Mouse (Mus musculus) lung, postnatal 36 days (tissue): ENCODE measurements around the gene 1600002K03Rik.
A peak's percentile ranks its signal among the peaks of the same experiment; 100 is the strongest.
"Not testable (repeated sequence)": the region's sequence is repeated elsewhere in the genome, so short reads cannot be mapped to it uniquely, and the experiment has no call there.

Experiments
- DNase-seq: peaks from one replicate; pipeline ENCODE4 v3.0.0; 2022; ENCODE audit warnings: mixed read lengths

1600002K03Rik gene

DNA sequence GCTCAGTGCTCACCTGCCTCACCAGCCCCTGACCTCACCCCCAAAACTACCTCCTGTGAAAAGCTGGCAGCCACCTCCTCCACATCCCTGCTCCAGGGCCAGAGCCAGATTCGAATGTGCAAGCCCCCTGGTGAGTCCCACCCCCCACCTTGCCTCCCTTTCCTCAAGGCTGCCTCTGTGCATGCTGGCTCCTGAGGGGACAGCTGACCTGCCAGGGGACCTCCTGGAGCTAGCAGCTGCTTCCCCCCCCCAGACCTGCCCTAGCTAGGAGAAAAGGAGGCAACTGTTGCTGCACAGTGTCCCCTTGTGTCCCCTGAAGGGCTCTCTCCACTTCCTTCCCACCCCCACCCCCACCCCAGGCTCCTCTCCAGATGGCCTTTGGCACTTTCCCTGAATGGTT lies 17.5 kb upstream of the 1600002K03Rik start:
- DNase-seq = no peak

GRCm38 (mm10) chr10:80156002-80156751 lies 16.6 kb upstream of the 1600002K03Rik start:
- DNase-seq = no peak

GRCm38 (mm10) chr10:80156752-80157053 lies 16.0 kb upstream of the 1600002K03Rik start:
- DNase-seq = peak; percentile 76

DNA sequence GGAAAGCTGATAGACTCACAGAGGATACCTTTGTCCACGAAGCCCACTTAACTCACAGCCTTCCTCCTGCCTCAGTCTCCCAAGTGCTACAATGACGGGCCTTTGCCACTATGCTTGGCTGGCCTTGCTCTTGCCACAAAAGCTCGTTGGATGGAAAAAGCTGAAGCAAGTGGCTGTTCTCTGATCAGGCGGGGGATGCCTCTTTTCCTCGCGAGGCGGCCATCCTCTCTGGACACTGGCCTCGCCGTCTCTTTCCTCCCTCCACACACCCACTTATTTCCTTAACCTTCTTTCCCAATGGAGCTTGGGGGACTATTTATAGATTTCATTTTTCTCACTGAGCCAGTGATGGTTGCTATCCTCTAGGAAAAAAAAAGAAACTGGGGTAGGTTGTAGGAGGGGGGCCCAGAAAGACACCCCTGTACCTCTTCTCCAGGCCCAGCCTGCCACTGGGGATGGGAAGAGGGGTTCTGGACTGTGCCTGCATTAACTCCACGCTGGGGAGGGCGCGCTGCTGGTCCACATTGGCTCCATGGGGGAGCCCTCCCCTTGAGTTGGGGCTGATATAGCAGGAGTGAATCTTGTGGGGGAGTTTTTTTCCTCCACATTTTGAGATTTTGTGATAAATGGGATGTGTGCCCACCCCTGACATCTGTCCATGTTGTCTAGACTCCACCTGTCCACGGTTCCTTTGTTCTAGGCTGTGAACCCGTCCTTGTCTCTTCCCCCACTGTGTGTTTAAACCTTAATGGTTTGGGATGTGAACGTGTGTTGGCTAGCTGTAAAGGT lies 15.4 kb upstream of the 1600002K03Rik start:
- no peak for DNase-seq

DNA sequence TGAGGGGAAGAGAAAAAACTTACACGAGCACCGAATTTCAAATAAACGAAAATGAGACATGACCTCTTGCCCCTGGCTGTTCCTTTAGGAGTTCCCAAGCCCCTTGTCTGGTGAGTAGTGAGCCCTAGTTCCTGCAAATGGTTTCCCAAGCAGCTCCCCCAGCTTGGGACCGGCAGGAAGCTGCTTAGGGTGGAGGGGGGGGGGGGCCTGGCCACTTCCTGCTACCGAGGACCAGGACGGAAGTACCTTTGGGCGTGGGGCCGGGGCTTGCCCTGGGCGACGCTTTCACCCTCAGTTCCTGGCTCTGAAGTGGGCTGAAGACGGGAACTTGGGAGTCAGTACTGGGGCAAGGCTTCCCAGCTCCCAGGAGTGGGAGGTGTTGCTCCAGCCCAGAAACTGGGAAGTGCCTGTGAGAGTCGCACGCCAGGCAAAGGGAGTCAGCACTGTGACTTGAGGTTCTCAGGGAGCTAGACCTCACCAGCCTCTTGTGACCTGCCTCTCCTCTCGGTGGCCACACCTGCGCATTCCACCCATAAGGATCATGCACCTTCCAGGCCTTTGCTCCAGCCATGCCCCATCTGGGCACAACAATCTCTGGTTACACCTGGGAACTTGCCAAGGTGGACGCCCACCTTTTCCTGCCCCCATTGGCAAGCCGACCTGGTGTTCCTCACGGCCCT lies 14.3 kb upstream of the 1600002K03Rik start:
- peak; percentile 90 for DNase-seq

DNA sequence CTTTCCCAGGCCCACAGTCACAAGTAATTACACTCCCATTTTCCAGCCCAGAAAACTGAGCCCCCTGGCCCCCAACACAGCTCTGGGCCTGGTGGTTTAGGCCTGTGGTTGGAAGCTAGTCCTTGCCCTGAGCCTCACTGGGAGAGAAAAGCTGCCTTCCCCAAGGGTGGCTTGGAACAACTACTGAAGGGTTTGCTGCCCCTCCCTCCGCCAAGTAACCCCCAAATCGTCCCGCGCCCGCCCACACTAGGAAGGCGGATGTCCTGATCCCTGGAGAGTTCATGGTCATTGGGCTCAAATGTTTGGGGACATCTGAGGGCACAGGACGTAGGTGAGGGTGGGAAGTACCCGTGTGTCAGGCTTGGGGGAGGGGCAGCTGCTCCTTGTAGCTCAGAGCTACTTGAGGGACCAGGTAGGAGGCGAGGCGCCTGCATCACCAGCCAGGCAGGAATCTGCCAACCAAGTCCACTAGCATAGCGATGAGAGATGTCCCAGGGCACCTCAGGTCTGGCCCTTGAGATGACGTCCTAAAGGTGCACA lies 13.7 kb upstream of the 1600002K03Rik start:
- peak; percentile 79 for DNase-seq

DNA sequence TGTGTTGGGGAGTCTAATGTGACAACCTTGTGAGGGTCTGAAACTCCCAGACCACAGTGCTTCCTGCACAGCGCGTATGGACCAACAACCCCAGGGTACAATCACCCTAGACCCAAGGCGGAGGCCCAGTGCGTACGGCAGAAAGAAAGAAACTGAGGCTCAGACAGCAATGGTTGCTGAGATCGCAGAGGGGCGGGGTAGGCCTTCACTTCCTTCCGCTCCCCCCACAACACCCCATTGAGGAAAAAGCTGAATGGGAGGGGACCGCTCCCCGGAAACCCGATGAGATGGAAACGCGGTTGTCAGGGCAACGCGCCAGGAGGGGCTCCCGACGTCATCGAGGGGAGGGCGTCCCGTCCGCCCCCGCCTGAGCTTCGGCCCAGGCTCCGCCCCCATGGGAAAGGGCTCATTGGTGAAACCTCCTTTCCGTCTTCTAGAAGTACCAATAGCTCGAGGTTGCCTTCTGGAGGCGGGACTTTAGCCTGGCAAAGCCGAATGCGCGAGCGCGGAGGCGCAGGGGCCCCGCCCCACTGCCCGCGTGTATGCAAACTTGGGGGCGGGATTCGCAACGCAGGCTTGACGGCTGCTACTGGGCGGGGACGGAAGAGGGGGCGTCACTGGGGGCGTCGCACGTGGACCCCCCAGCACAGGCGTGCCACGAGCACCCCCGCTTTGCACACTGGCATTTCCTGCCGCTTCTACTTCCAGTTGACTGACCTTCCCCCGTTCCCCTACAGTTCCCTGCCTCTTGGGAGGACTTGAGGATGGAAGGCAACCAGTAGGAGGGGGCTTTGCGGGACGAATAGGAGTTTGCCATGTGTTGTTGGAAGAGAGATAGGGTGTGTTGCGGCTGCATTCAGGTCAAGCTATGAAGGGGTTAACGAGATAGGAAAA lies 12.9 kb upstream of the 1600002K03Rik start:
- peak; percentile 99 for DNase-seq

GRCm38 (mm10) chr10:80160455-80161371 lies 12.0 kb upstream of the 1600002K03Rik start:
- DNase-seq = peak; percentile 92

DNA sequence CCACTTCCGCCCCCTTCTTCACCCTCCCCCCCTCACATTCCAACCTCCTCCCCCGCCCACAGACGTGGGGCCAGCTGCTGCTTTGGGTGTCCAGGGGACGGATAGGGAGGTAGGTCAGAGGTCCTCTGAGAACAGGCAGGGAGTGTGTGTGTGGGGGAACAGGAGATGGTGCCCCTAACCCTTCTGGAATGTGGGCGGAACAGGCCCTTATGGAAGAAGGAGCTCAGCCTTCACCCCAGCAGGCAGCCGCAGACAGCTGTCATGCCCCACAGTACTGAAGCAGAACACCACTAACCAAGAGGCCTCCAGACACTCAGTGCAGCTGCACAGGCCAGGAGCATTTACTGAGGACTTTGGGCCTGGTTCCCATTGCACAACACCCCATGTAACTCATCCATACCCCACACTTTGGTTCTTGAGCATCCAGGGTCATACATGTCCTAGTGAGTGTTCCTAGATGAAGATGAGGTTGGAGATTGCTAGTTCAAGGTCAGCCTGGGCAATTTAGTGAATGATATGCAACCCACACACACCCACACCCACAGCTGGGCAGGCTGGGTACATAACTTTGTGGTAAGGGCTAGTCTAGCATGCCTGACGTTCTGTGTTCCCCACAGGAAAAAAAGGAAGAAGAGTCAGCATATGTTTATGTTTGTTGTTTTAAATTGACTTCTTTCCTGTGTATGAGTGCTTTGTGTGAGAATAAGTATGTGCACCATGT lies 11.1 kb upstream of the 1600002K03Rik start:
- peak; percentile 64 for DNase-seq

DNA sequence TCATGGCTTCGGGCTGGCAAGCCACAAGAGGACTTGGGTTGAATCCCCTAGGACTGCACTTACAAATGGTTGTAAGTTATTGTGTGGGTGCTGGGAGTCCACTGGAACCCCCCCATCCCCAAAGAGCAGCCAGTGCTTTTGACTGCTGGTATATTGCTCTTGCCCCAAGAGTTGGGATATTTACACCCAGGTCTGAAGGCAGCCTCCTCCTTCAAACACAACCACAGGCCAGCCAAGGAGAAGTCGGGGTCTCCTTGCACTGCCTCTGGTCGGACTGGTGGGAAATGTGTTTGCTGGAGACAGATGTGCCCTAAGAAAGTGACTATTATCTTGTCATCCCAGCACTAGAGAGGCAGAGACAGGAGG lies 10.5 kb upstream of the 1600002K03Rik start:
- DNase-seq = no peak

- DNase-seq = no peak
These were observed 9.9 kb upstream of the 1600002K03Rik start for GRCm38 (mm10) chr10:80162716-80163299.

- DNase-seq = peak; percentile 37
These were observed 9.0 kb upstream of the 1600002K03Rik start for GRCm38 (mm10) chr10:80163721-80164120.

- no peak for DNase-seq
These were observed 8.4 kb upstream of the 1600002K03Rik start for GRCm38 (mm10) chr10:80164161-80164997.

DNA sequence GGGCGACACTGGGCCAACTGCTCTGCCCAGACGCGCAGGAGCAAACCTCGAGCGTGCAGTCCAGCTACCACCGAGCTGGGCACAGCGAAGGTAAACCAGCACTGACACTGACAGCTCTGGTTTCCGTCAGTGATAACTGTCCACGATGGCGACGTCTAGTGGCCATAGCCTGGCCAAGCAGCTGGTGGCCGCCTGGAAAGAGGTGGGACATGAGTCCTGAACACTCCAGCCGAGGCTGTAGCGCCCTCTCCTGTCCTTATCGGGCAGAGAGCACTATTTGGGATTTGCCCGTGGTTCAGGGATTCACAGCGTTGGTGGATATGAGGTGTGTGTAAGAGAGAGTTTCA lies 7.8 kb upstream of the 1600002K03Rik start:
- DNase-seq = peak; percentile 99

- DNase-seq = no peak
These were observed 7.2 kb upstream of the 1600002K03Rik start, which contains the start of gene Cirbp for GRCm38 (mm10) chr10:80165392-80166128. TSS of gene Cirbp (plus strand) at chr10:80165985.

DNA sequence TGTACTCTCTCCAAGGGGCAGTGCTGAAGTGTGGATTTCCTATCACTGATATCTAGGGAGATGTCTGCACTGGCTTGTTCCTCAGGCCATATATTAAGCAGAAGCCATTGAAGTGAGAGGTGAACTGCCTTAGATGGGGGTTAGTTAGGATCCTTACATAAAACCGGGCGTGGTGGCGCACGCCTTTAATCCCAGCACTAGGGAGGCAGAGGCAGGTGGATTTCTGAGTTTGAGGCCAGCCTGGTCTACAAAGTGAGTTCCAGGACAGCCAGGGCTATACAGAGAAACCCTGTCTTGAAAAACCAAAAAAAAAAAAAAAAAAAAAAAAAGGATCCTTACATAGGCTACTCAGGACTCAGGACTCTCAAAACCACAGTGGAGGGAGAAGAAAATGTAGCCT lies 6.6 kb upstream of the 1600002K03Rik start:
- DNase-seq = not testable (repeated sequence)

GRCm38 (mm10) chr10:80167460-80168037 lies 5.2 kb upstream of the 1600002K03Rik start:
- peak; percentile 99 for DNase-seq

DNA sequence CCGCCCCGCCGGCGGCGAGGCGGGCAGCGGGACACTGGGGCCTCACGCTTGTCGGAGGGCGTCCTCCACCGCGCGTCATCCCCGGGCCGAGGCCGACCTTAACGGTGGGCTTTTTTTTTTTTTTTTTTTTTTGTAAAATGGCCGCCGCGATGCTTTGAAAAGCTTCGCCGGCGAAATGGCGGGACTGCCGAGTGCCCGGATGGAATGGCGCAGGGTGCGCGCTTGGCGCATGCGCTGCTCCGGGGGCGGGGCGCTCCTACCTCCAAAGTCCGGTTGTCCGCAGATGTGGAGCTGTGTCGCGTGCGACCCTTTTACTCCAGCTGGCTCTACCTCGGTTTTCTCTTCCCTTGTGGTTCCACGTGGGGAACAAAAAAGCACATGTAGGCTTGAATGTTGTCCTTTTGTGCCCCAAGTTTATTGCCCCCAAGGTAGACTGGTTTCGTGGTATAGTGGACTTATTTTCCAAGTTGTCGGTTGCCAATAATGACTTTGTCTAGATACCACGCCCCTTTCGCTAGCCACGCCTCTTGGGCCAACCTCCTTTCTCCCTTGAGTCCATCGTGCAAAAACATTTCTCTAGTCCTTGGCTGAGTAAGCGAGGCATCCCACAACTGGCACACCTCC lies 4.6 kb upstream of the 1600002K03Rik start:
- peak; percentile 95 for DNase-seq
